Mouse (Mus musculus) neural tube, embryonic 15.5 days (tissue): ENCODE measurements around the gene 1700011L22Rik. TPM values are rescaled to one million over a fixed set of nuclear protein-coding genes. Genes with fewer than 3 reads are reported as not detected.

Experiments
- ATAC-seq: fragments of 200-750 bp; cut with Nextera tagmentation; 2 replicates; pipeline ENCODE4 v1.8.0; 2017; ENCODE audit warnings: mild to moderate bottlenecking, moderate TSS enrichment, moderate library complexity; ENCODE audit not compliant: low FRiP score
- H3K27ac ChIP-seq: fragments of 300-500 bp; sonication (generic); replicated peaks from 2 replicates; pipeline ENCODE4 v1.5.1; 2015; ENCODE audit warnings: mild to moderate bottlenecking, inconsistent platforms
- H3K27me3 ChIP-seq: fragments of 300-500 bp; sonication (generic); replicated peaks from 2 replicates; pipeline ENCODE4 v1.6.1; 2015; ENCODE audit warnings: inconsistent platforms
- H3K36me3 ChIP-seq: fragments of 300-500 bp; sonication (generic); 2 replicates; pipeline ENCODE4 v1.6.1; 2015; ENCODE audit warnings: inconsistent platforms
- H3K4me1 ChIP-seq: fragments of 300-500 bp; sonication (generic); 2 replicates; pipeline ENCODE4 v1.6.1; 2015; ENCODE audit warnings: inconsistent platforms
- H3K4me2 ChIP-seq: fragments of 300-500 bp; sonication (generic); 2 replicates; pipeline ENCODE4 v1.6.1; 2015; ENCODE audit warnings: inconsistent platforms, mild to moderate bottlenecking, moderate library complexity
- H3K4me3 ChIP-seq: fragments of 300-500 bp; sonication (generic); replicated peaks from 2 replicates; pipeline ENCODE4 v1.5.1; 2015; ENCODE audit warnings: mild to moderate bottlenecking, inconsistent platforms
- H3K9ac ChIP-seq: fragments of 300-500 bp; sonication (generic); replicated peaks from 2 replicates; pipeline ENCODE4 v1.6.1; 2015; ENCODE audit warnings: mild to moderate bottlenecking, inconsistent platforms
- H3K9me3 ChIP-seq: fragments of 300-500 bp; sonication (generic); replicated peaks from 2 replicates; pipeline ENCODE4 v1.6.1; 2016; ENCODE audit warnings: inconsistent platforms
- WGBS: fragments of 180-500 bp; shearing (Covaris S2); methylation state at CpG from one replicate; pipeline ENCODE4 v1.1.7; 2015; ENCODE audit warnings: mixed read lengths; 5-methylcytosine and 5-hydroxymethylcytosine counted together
- polyA plus RNA-seq: library from polyadenylated mRNA; unstranded; fragments of >200 nt; fragmentation: Nextera tagmentation; extraction: Ambion mirVana; gene quantifications from 2 replicates; pipeline ENCODE4 v1.2.1, GENCODE M21; 2015

Gene 1700011L22Rik
- polyA plus RNA-seq, 1 experiment from 2014 or later: not detected

- 53% methylated on average over 8 of the region's 8 CpGs for WGBS
- H3K9me3 ChIP-seq: 0 out of 2 replicates have a peak, but pooled peaks cover 2% of the 10 kb centered on the region
- no peak overlapping the region for H3K4me3 ChIP-seq
- H3K4me2 ChIP-seq: no peak overlapping the region
- peaks cover 9% of the 10 kb centered on the region for H3K4me1 ChIP-seq
- H3K36me3 ChIP-seq: no peaks in the 10 kb centered on the region
- H3K27me3 ChIP-seq: no peaks in the 10 kb centered on the region
- 0 out of 2 replicates have a peak overlapping the region, but pooled peaks have one; percentile 28 for H3K27ac ChIP-seq
- peak; percentile 66 for ATAC-seq
- H3K9ac ChIP-seq: no peak overlapping the region
Measured at GRCm38 (mm10) chr8:79229266-79229888, 19.0 kb downstream of the 1700011L22Rik start.

GRCm38 (mm10) chr8:79227916-79228315 is 20.5 kb downstream of the 1700011L22Rik start:
- H3K4me3 ChIP-seq: no peak overlapping the region
- 93% methylated on average over 3 of the region's 3 CpGs for WGBS
- no peaks in the 10 kb centered on the region for H3K36me3 ChIP-seq
- H3K27ac ChIP-seq: no peak overlapping the region
- ATAC-seq: no peak
- H3K9me3 ChIP-seq: 0 out of 2 replicates have a peak, but pooled peaks cover 2% of the 10 kb centered on the region
- H3K27me3 ChIP-seq: no peaks in the 10 kb centered on the region
- peaks cover 9% of the 10 kb centered on the region for H3K4me1 ChIP-seq
- H3K9ac ChIP-seq: no peak overlapping the region
- no peak overlapping the region for H3K4me2 ChIP-seq

- H3K4me2 ChIP-seq: no peak overlapping the region
- H3K9me3 ChIP-seq: 0 out of 2 replicates have a peak, but pooled peaks cover 2% of the 10 kb centered on the region
- ATAC-seq: no peak
- no peaks in the 10 kb centered on the region for H3K27me3 ChIP-seq
- H3K9ac ChIP-seq: no peak overlapping the region
- H3K4me3 ChIP-seq: no peak overlapping the region
- no peaks in the 10 kb centered on the region for H3K36me3 ChIP-seq
- WGBS: 84% methylated on average over 4 of the region's 4 CpGs
- no peak overlapping the region for H3K27ac ChIP-seq
- peaks cover 9% of the 10 kb centered on the region for H3K4me1 ChIP-seq
Measured at GRCm38 (mm10) chr8:79227194-79227593, 21.2 kb downstream of the 1700011L22Rik start.

GRCm38 (mm10) chr8:79226046-79226445 is 22.3 kb downstream of the 1700011L22Rik start:
- no peak for ATAC-seq

GRCm38 (mm10) chr8:79225586-79225985 is 22.8 kb downstream of the 1700011L22Rik start:
- Histone ChIP-seq H3K27me3 (no peaks in the 10 kb centered on the region), H3K36me3 (no peaks in the 10 kb centered on the region), H3K27ac (no peak overlapping the region), H3K9me3 (0 out of 2 replicates have a peak, but pooled peaks cover 2% of the 10 kb centered on the region), H3K4me2 (no peak overlapping the region), H3K9ac (no peak overlapping the region), H3K4me1 (peaks cover 9% of the 10 kb centered on the region), H3K4me3 (no peak overlapping the region)
- ATAC-seq: no peak
- WGBS: 89% methylated on average over 7 of the region's 7 CpGs

More at GRCm38 (mm10) chr8:79226046-79226445, 22.3 kb downstream of the 1700011L22Rik start:
- Histone ChIP-seq H3K9ac (no peak overlapping the region), H3K4me2 (no peak overlapping the region), H3K36me3 (no peaks in the 10 kb centered on the region), H3K9me3 (0 out of 2 replicates have a peak, but pooled peaks cover 2% of the 10 kb centered on the region), H3K27me3 (no peaks in the 10 kb centered on the region), H3K4me3 (no peak overlapping the region), H3K27ac (no peak overlapping the region), H3K4me1 (peaks cover 9% of the 10 kb centered on the region)
- 96% methylated on average over 3 of the region's 3 CpGs for WGBS

GRCm38 (mm10) chr8:79224363-79224762 is 24.0 kb downstream of the 1700011L22Rik start:
- H3K4me2 ChIP-seq: no peak overlapping the region
- 32% methylated on average over 9 of the region's 9 CpGs for WGBS
- H3K27me3 ChIP-seq: no peaks in the 10 kb centered on the region
- no peaks in the 10 kb centered on the region for H3K36me3 ChIP-seq
- peaks cover 3% of the 10 kb centered on the region for H3K4me1 ChIP-seq
- H3K27ac ChIP-seq: no peak overlapping the region
- 0 out of 2 replicates have a peak, but pooled peaks cover 3% of the 10 kb centered on the region for H3K9me3 ChIP-seq
- no peak for ATAC-seq
- no peak overlapping the region for H3K4me3 ChIP-seq
- no peak overlapping the region for H3K9ac ChIP-seq

GRCm38 (mm10) chr8:79222752-79223141 is 25.6 kb downstream of the 1700011L22Rik start:
- H3K27ac ChIP-seq: no peak overlapping the region
- no peaks in the 10 kb centered on the region for H3K4me1 ChIP-seq
- H3K36me3 ChIP-seq: no peaks in the 10 kb centered on the region
- H3K9me3 ChIP-seq: 0 out of 2 replicates have a peak, but pooled peaks cover 6% of the 10 kb centered on the region
- 60% methylated on average over 5 of the region's 5 CpGs for WGBS
- no peak overlapping the region for H3K4me2 ChIP-seq
- H3K9ac ChIP-seq: no peak overlapping the region
- H3K27me3 ChIP-seq: no peaks in the 10 kb centered on the region
- ATAC-seq: no peak
- H3K4me3 ChIP-seq: no peak overlapping the region

- ATAC-seq: no peak
- no peaks in the 10 kb centered on the region for H3K4me1 ChIP-seq
- no peak overlapping the region for H3K9ac ChIP-seq
- 0 out of 2 replicates have a peak, but pooled peaks cover 9% of the 10 kb centered on the region for H3K9me3 ChIP-seq
- H3K4me3 ChIP-seq: no peak overlapping the region
- 65% methylated on average over 5 of the region's 5 CpGs for WGBS
- H3K27me3 ChIP-seq: no peaks in the 10 kb centered on the region
- no peaks in the 10 kb centered on the region for H3K36me3 ChIP-seq
- no peak overlapping the region for H3K27ac ChIP-seq
- no peak overlapping the region for H3K4me2 ChIP-seq
Measured at GRCm38 (mm10) chr8:79222106-79222751, 26.1 kb downstream of the 1700011L22Rik start.

- no peak for ATAC-seq
- peaks cover 30% of the 10 kb centered on the region for H3K4me1 ChIP-seq
- H3K9me3 ChIP-seq: no peaks in the 10 kb centered on the region
- no peak overlapping the region for H3K27ac ChIP-seq
- H3K36me3 ChIP-seq: no peaks in the 10 kb centered on the region
- 53% methylated on average over 9 of the region's 9 CpGs for WGBS
- no peak overlapping the region for H3K4me2 ChIP-seq
- H3K4me3 ChIP-seq: no peak overlapping the region
- H3K27me3 ChIP-seq: no peaks in the 10 kb centered on the region
- H3K9ac ChIP-seq: no peak overlapping the region
Measured at GRCm38 (mm10) chr8:79211630-79212029, 36.7 kb downstream of the 1700011L22Rik start.

- peak overlapping the region; percentile 64 for H3K4me2 ChIP-seq
- peaks cover 30% of the 10 kb centered on the region for H3K4me1 ChIP-seq
- peak overlapping the region; percentile 44 for H3K9ac ChIP-seq
- peak; percentile 83 for ATAC-seq
- H3K9me3 ChIP-seq: no peaks in the 10 kb centered on the region
- 4% methylated on average over 27 of the region's 27 CpGs for WGBS
- H3K27me3 ChIP-seq: no peaks in the 10 kb centered on the region
- H3K36me3 ChIP-seq: no peaks in the 10 kb centered on the region
- H3K4me3 ChIP-seq: peak overlapping the region; percentile 38
- H3K27ac ChIP-seq: peak overlapping the region; percentile 69
Measured at GRCm38 (mm10) chr8:79209641-79210358, 38.6 kb downstream of the 1700011L22Rik start.

- peak overlapping the region; percentile 64 for H3K4me2 ChIP-seq
- no peak overlapping the region for H3K4me3 ChIP-seq
- H3K4me1 ChIP-seq: peaks cover 30% of the 10 kb centered on the region
- WGBS: 13% methylated on average over 15 of the region's 15 CpGs
- H3K27me3 ChIP-seq: no peaks in the 10 kb centered on the region
- peak overlapping the region; percentile 69 for H3K27ac ChIP-seq
- H3K9me3 ChIP-seq: no peaks in the 10 kb centered on the region
- ATAC-seq: peak; percentile 48; the same call in 1 of the 2 replicates
- no peaks in the 10 kb centered on the region for H3K36me3 ChIP-seq
- H3K9ac ChIP-seq: no peak overlapping the region
Measured at GRCm38 (mm10) chr8:79208691-79209640, 39.4 kb downstream of the 1700011L22Rik start.
